In genomic region chr3:125660884-125661532, GRCm38 (mm10) we compare ENCODE assay signal across 11 mouse cellular contexts.
"Had no signal": no experiment of that assay in that cellular context is flagged by ENCODE, and none has a peak within 500 bp of the region (broad histone marks: within the 10 kb centered on the region; RNA-seq: fewer than 3 reads in every experiment).

No protein-coding gene starts in this region.

- ATAC-seq: liver, embryonic 12.5 days; lung, postnatal 0 days had no signal

- H3K4me3 ChIP-seq: left cerebral cortex, adult 2 months; liver, embryonic 12.5 days; liver, embryonic 15.5 days; midbrain, embryonic 13.5 days had no signal

- H3K36me3 ChIP-seq: liver, embryonic 12.5 days; liver, embryonic 15.5 days; midbrain, embryonic 13.5 days had no signal

- H3K4me1 ChIP-seq: liver, embryonic 12.5 days; liver, embryonic 15.5 days had no signal

- H3K9me3 ChIP-seq: liver, embryonic 12.5 days; liver, embryonic 15.5 days; midbrain, embryonic 13.5 days had no signal

- H3K4me2 ChIP-seq: liver, embryonic 12.5 days; liver, embryonic 15.5 days; midbrain, embryonic 13.5 days had no signal

- H3K27ac ChIP-seq: left cerebral cortex, adult 2 months; liver, embryonic 12.5 days; liver, embryonic 15.5 days; macrophage; midbrain, embryonic 13.5 days had no signal

- H3K27me3 ChIP-seq: liver, embryonic 12.5 days; liver, embryonic 15.5 days; midbrain, embryonic 13.5 days had no signal

- H3K9ac ChIP-seq: liver, embryonic 12.5 days; liver, embryonic 15.5 days; midbrain, embryonic 13.5 days had no signal

- DNase-seq: kidney, adult 9 months; kidney, postnatal 14 days; lung, adult 18-20 months; thymus, adult 18-20 months; thymus, postnatal 36 days had no signal
